Mouse (Mus musculus) intestine, postnatal 0 days (tissue): Measurements from ENCODE around the gene Fxyd4. TPM values are rescaled to one million over a fixed set of nuclear protein-coding genes. Genes with fewer than 3 reads are reported as not detected.

ENCODE experiments used
- ATAC-seq: fragments of 200-750 bp; cut with Nextera tagmentation; 2 replicates; pipeline ENCODE4 v1.8.0; 2017; ENCODE audit warnings: mild to moderate bottlenecking, moderate TSS enrichment, moderate library complexity
- H3K27ac ChIP-seq: fragments of 300-500 bp; sonication (generic); 2 replicates; pipeline ENCODE4 v1.5.1; 2014; ENCODE audit warnings: mild to moderate bottlenecking, low read depth, low read length, moderate library complexity
- H3K27me3 ChIP-seq: fragments of 300-500 bp; sonication (generic); replicated peaks from 2 replicates; pipeline ENCODE4 v1.6.1; 2014; ENCODE audit warnings: low read length, mixed read lengths; ENCODE audit not compliant: control insufficient read depth, insufficient read depth
- H3K36me3 ChIP-seq: fragments of 300-500 bp; sonication (generic); 2 replicates; pipeline ENCODE4 v1.6.1; 2014; ENCODE audit warnings: mild to moderate bottlenecking, moderate library complexity; ENCODE audit not compliant: control insufficient read depth, insufficient read depth
- H3K4me1 ChIP-seq: fragments of 300-500 bp; sonication (generic); replicated peaks from 2 replicates; pipeline ENCODE4 v1.6.1; 2014; ENCODE audit warnings: antibody characterized with exemption, low read length, mixed read lengths; ENCODE audit not compliant: control insufficient read depth, insufficient read depth
- H3K4me2 ChIP-seq: fragments of 300-500 bp; sonication (generic); replicated peaks from 2 replicates; pipeline ENCODE4 v1.6.1; 2014; ENCODE audit warnings: low read depth, mild to moderate bottlenecking, moderate library complexity
- H3K4me3 ChIP-seq: fragments of 300-500 bp; sonication (generic); 2 replicates; pipeline ENCODE4 v1.5.1; 2014; ENCODE audit warnings: low read depth, low read length
- H3K9ac ChIP-seq: fragments of 300-500 bp; sonication (generic); 2 replicates; pipeline ENCODE4 v1.6.1; 2014; ENCODE audit warnings: mild to moderate bottlenecking, low read depth, low read length
- H3K9me3 ChIP-seq: fragments of 300-500 bp; sonication (generic); 2 replicates; pipeline ENCODE4 v1.6.1; 2016; ENCODE audit warnings: mixed run types; ENCODE audit not compliant: control insufficient read depth
- CTCF ChIP-seq: sonication (generic); IDR thresholded peaks from 2 replicates; pipeline ENCODE4 v1.5.1; 2016; ENCODE audit warnings: low read depth, mild to moderate bottlenecking, control low read depth, antibody characterized with exemption, moderate library complexity
- WGBS: fragments of 180-500 bp; shearing (Covaris S2); extraction: QIAGEN DNeasy Blood & Tissue Kit; methylation state at CpG from one replicate; pipeline ENCODE4 v1.1.7; 2014; 5-methylcytosine and 5-hydroxymethylcytosine counted together
- microRNA-seq: library from miRNA; unstranded; fragments of <30 nt; microRNA quantifications from one replicate; pipeline ENCODE4, GENCODE M21; 2016
- polyA plus RNA-seq: library from polyadenylated mRNA; unstranded; fragments of >200 nt; fragmentation: Nextera tagmentation; extraction: Ambion mirVana; gene quantifications from 2 replicates; pipeline ENCODE4 v1.2.1, GENCODE M21; 2015

Fxyd4 gene
- polyA plus RNA-seq, 1 experiment from 2014 or later, result 0.27 TPM

- WGBS, result 45% methylated on average over 1 of the region's 1 CpGs
- Histone ChIP-seq H3K4me1 (no peaks in the 10 kb centered on the region), H3K27me3 (no peaks in the 10 kb centered on the region), H3K9ac (no peak overlapping the region), H3K9me3 (no peaks in the 10 kb centered on the region), H3K27ac (no peak overlapping the region), H3K36me3 (no peaks in the 10 kb centered on the region), H3K4me3 (no peak overlapping the region), H3K4me2 (no peak overlapping the region)
- ATAC-seq, result no peak
- TF ChIP-seq CTCF, result no peak
Observed at GRCm38 (mm10) chr6:117888032-117888431, 49.5 kb downstream of the Fxyd4 start.

DNA sequence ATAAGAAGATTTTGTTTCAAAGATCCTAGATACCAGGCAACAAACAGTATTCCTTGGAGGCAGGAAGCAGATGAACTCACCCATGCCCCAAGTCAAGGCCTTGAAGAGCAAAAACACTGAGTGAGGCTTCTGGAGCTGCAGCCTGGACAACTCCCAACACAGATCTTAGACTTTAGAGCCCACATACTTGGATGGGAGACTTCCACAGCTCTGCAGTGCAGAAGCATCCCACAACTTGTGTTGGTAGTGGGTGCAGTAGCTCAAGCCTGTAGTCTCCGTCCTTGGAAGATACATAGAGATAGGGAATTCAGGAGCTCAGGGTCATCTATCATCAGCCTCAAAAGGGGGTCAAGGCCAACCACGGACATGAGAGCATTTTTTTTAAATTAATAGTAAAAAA lies 51.5 kb downstream of the Fxyd4 start:
- 85% methylated on average over 2 of the region's 2 CpGs for WGBS
- H3K36me3 ChIP-seq, result no peaks in the 10 kb centered on the region
- TF ChIP-seq CTCF, result no peak

More for the DNA sequence above, 51.5 kb downstream of the Fxyd4 start:
- no peak overlapping the region for H3K27ac ChIP-seq
- H3K4me2 ChIP-seq, result no peak overlapping the region
- H3K4me3 ChIP-seq, result no peak overlapping the region
- no peaks in the 10 kb centered on the region for H3K9me3 ChIP-seq
- 0 out of 2 replicates have a peak, but pooled peaks cover under 1% of the 10 kb centered on the region for H3K4me1 ChIP-seq
- H3K27me3 ChIP-seq, result no peaks in the 10 kb centered on the region
- no peak for ATAC-seq
- H3K9ac ChIP-seq, result no peak overlapping the region

Small RNA genes lying within 50 kb of the gene (microRNA-seq; reads per million reads assigned to microRNA genes)
- not detected for gene Gm25535

Other genes with a start within 250 kb of the Fxyd4 start
- 46.1 and 51.3 TPM in 2 replicates for gene Zfp637, start 96.5 kb downstream of the Fxyd4 start, polyA plus RNA-seq
- gene Zfp239, start 75.6 kb downstream of the Fxyd4 start, polyA plus RNA-seq, result 2.9 and 3.1 TPM in 2 replicates
- 340 and 353 TPM in 2 replicates for gene Hnrnpf, start 37.4 kb downstream of the Fxyd4 start, polyA plus RNA-seq
- 0.07 and 0.25 TPM in 2 replicates for gene Rasgef1a, start 73.7 kb upstream of the Fxyd4 start, polyA plus RNA-seq
- gene Csgalnact2, start 201.4 kb upstream of the Fxyd4 start, polyA plus RNA-seq, result 7.0 and 8.0 TPM in 2 replicates